Mouse (Mus musculus) kidney, adult 2 months (tissue): ENCODE data around the gene Ralgds.

Experiments
- CTCF ChIP-seq: fragments of 200-500 bp; conservative IDR thresholded peaks from 2 replicates; pipeline ENCODE4 v1.5.1; 2011; ENCODE audit warnings: low read depth, mild to moderate bottlenecking, control low read depth, low read length, moderate library complexity, mixed read lengths; ENCODE audit not compliant: insufficient read depth, insufficient read length
- POLR2A ChIP-seq: fragments of 200-500 bp; IDR thresholded peaks from one replicate; pipeline ENCODE4 v1.6.1; 2011; ENCODE audit warnings: low read depth, low read length, control low read depth

DNA sequence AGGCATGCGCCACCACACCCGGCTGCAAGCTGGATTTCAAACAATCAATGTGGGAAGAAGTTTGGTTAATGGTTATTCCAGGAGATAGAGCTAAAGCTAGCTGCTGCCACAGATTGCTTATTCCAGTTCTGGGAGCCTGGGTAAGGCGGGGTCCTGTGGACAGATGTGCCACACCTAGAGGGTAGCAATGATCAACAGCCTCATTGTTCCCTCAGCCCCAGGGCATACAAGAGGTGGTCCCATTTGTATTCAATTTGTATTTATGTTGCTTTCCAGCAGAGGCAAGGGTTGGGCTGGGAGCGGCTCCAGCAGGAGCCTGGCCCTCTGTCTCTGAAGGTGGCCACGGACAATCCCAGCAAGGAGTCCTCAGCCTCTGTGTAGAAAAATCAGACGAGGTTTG, 6.6 kb upstream of the Ralgds start:
- TF ChIP-seq CTCF (no peak), POLR2A (no peak)
